Mouse (Mus musculus): ENCODE data around the gene Gm5072. TPM values are rescaled to one million over a fixed set of nuclear protein-coding genes. Genes with fewer than 3 reads are reported as not detected.
"Not testable (repeated sequence)": the region's sequence is repeated elsewhere in the genome, so short reads cannot be mapped to it uniquely, and the experiment has no call there.

Gene Gm5072
- not detected in 2 replicates for polyA plus RNA-seq (2015; fragmentation: Nextera tagmentation; extraction: Ambion mirVana)

GRCm38 (mm10) chrX:91392200-91392599 lies at the start of gene Gm5072:
Gene Gm5072, plus strand, starts transcription at chrX:91392500.
- DNase-seq (ENCODE audit: low spot score); ATAC-seq (ENCODE audit: low FRiP score, low TSS enrichment); H3K9me3 ChIP-seq (ENCODE audit: control insufficient read depth, low read length); H3K4me3 ChIP-seq (ENCODE audit: low read depth, low read length); H3K27ac ChIP-seq (replicated peaks); H3K36me3 ChIP-seq (ENCODE audit: control insufficient read depth, insufficient read depth, low read length); H3K9ac ChIP-seq (ENCODE audit: low read length); H3K4me1 ChIP-seq (replicated peaks; ENCODE audit: control insufficient read depth, insufficient read depth); H3K27me3 ChIP-seq (ENCODE audit: control insufficient read depth, insufficient read depth, low read length); H3K4me2 ChIP-seq (replicated peaks; ENCODE audit: low read depth): not testable (repeated sequence)
- WGBS: no CpG with 5 or more reads among the region's 5 CpGs

Other genes starting within 250 kb of the Gm5072 start
- not detected in 2 replicates for gene Mageb2, start 60.8 kb upstream of the Gm5072 start, polyA plus RNA-seq (2015; fragmentation: Nextera tagmentation; extraction: Ambion mirVana)
- gene Gm8914, start 87.6 kb downstream of the Gm5072 start, polyA plus RNA-seq (2015; fragmentation: Nextera tagmentation; extraction: Ambion mirVana): not detected in 2 replicates
- gene 1700084M14Rik, start 183.4 kb downstream of the Gm5072 start, polyA plus RNA-seq (2015; fragmentation: Nextera tagmentation; extraction: Ambion mirVana): not detected in 2 replicates
- gene Gm14781, start 239.7 kb downstream of the Gm5072 start, polyA plus RNA-seq (2015; fragmentation: Nextera tagmentation; extraction: Ambion mirVana): not detected in 2 replicates

All from stomach, postnatal 0 days (tissue).